Mouse (Mus musculus) hindbrain, embryonic 15.5 days (tissue): Measurements from ENCODE around the gene Stab1. TPM values are rescaled to one million over a fixed set of nuclear protein-coding genes. Genes with fewer than 3 reads are reported as not detected.

Experiments
- ATAC-seq: fragments of 200-750 bp; cut with Nextera tagmentation; 2 replicates; pipeline ENCODE4 v1.8.0; 2017; ENCODE audit warnings: low read depth, moderate number of reproducible peaks, moderate TSS enrichment; ENCODE audit not compliant: low FRiP score
- H3K27ac ChIP-seq: fragments of 300-500 bp; sonication (generic); replicated peaks from 2 replicates; pipeline ENCODE4 v1.5.1; 2015; ENCODE audit warnings: mild to moderate bottlenecking, inconsistent platforms
- H3K27me3 ChIP-seq: fragments of 300-500 bp; sonication (generic); 2 replicates; pipeline ENCODE4 v1.6.1; 2015; ENCODE audit warnings: control low read depth, inconsistent platforms
- H3K36me3 ChIP-seq: fragments of 300-500 bp; sonication (generic); 2 replicates; pipeline ENCODE4 v1.6.1; 2015; ENCODE audit warnings: control low read depth, inconsistent platforms
- H3K4me1 ChIP-seq: fragments of 300-500 bp; sonication (generic); replicated peaks from 2 replicates; pipeline ENCODE4 v1.6.1; 2015; ENCODE audit warnings: control low read depth, inconsistent platforms
- H3K4me2 ChIP-seq: fragments of 300-500 bp; sonication (generic); 2 replicates; pipeline ENCODE4 v1.6.1; 2015; ENCODE audit warnings: moderate library complexity, mild to moderate bottlenecking, inconsistent platforms
- H3K4me3 ChIP-seq: fragments of 300-500 bp; sonication (generic); 2 replicates; pipeline ENCODE4 v1.5.1; 2015; ENCODE audit warnings: mild to moderate bottlenecking, inconsistent platforms
- H3K9ac ChIP-seq: fragments of 300-500 bp; sonication (generic); 2 replicates; pipeline ENCODE4 v1.6.1; 2015; ENCODE audit warnings: inconsistent platforms
- H3K9me3 ChIP-seq: fragments of 300-500 bp; sonication (generic); 2 replicates; pipeline ENCODE4 v1.6.1; 2016; ENCODE audit warnings: control low read depth, inconsistent platforms
- WGBS: fragments of 180-500 bp; shearing (Covaris S2); methylation state at CpG from one replicate; pipeline ENCODE4 v1.1.7; 2015; 5-methylcytosine and 5-hydroxymethylcytosine counted together
- polyA plus RNA-seq: library from polyadenylated mRNA; unstranded; fragments of >200 nt; fragmentation: Nextera tagmentation; extraction: Ambion mirVana; gene quantifications from 2 replicates; pipeline ENCODE4 v1.2.1, GENCODE M21; 2015

Gene Stab1
- polyA plus RNA-seq = 20.9 and 22.4 TPM in 2 replicates

DNA sequence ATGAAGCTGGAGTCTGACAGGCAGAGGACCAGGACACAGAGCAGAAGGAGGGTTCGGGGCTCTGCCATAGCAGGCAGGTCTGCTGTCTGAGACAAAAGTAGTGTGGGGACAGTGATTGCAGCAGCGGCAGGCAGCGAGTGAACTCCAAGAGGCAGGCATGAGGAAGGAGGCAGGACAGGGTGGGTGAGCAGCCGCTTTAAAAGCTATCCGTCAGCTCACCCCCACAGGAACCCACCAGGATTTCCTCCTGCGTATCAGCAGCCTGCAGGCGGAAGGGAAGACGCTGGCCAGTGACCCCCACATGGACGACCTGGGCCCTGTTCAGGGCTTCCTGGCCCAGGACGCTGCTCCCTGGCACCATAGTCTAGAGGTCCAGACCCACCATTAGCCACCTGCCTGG, at the start of gene Stab1:
Gene Stab1, minus strand, starts transcription at position 217 of the 400 bp plus-strand sequence.
- 60% methylated on average over 10 of the region's 10 CpGs for WGBS
- H3K27ac ChIP-seq = 0 out of 2 replicates have a peak within 1 kb of the TSS, but pooled peaks have one; percentile 17
- no peak within 1 kb of the TSS for H3K9ac ChIP-seq
- peak within 1 kb of the TSS; percentile 27 for H3K4me2 ChIP-seq
- H3K27me3 ChIP-seq = no peaks in the 10 kb centered on the region
- no peak for ATAC-seq
- H3K4me3 ChIP-seq = peak within 1 kb of the TSS; percentile 15; the same call in 1 of the 2 replicates
- peaks cover 18% of the 10 kb centered on the region for H3K4me1 ChIP-seq
- H3K9me3 ChIP-seq = no peaks in the 10 kb centered on the region
- peaks cover 32% of the 10 kb centered on the region for H3K36me3 ChIP-seq

DNA sequence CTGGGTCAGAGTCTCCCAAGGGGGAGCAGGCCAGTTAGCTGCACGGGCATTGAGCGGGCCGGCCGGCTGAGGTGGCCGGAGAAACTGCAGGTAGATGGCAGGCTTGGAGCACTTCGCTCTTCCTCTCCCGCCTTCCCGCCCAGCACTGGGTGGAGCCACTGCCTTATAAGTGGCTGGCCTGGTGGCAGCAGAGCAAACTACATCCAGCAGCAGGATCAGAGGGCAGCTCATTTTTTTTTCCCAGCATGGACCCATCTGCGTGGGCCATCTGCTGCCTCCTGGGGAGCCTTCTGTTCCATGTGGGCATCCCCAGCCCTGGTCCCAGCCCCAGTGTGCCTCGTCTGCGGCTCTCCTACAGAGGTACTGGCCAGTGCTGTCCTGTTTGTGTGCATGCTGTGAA, 49.2 kb upstream of the Stab1 start, which contains the start of gene Sema3g:
Gene Sema3g, plus strand, starts transcription at position 195 of the 400 bp plus-strand sequence.
- Histone ChIP-seq H3K9ac (no peak within 1 kb of the TSS), H3K27ac (no peak within 1 kb of the TSS; the same call in 1 of the 2 replicates), H3K4me2 (peak within 1 kb of the TSS; percentile 25), H3K4me1 (peaks cover 13% of the 10 kb centered on the region), H3K9me3 (no peaks in the 10 kb centered on the region), H3K36me3 (no peaks in the 10 kb centered on the region), H3K4me3 (no peak within 1 kb of the TSS), H3K27me3 (no peaks in the 10 kb centered on the region)
- WGBS = 13% methylated on average over 11 of the region's 11 CpGs
- ATAC-seq = no peak; the same call in 1 of the 2 replicates

DNA sequence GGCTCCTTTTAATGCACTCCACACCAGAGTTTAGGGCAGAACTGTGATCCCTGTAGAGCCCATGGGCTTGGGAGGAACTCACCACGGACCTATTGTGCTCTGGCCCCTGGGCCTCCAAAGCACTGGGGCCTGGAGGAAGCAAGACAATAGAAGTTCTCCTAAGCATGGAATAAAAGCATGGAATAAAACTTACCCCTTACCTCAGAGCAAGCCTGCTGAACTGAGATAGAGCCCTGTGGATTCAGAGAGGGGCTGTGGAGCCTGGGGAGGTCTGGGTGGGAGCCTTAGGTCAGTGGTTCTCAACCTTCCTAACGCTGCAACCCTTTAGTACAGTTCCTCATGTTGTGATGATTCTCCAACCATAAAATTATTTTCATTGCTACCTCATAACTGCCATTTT, 48.4 kb upstream of the Stab1 start, which contains the start of gene Nisch:
Gene Nisch, minus strand, starts transcription at position 101 of the 400 bp plus-strand sequence.
- Histone ChIP-seq H3K27ac (no peak within 1 kb of the TSS; the same call in 1 of the 2 replicates), H3K27me3 (no peaks in the 10 kb centered on the region), H3K9ac (no peak within 1 kb of the TSS), H3K4me1 (peaks cover 13% of the 10 kb centered on the region), H3K4me3 (no peak within 1 kb of the TSS), H3K4me2 (peak within 1 kb of the TSS; percentile 25), H3K36me3 (no peaks in the 10 kb centered on the region), H3K9me3 (no peaks in the 10 kb centered on the region)
- ATAC-seq = no peak
- 67% methylated on average over 2 of the region's 2 CpGs for WGBS

DNA sequence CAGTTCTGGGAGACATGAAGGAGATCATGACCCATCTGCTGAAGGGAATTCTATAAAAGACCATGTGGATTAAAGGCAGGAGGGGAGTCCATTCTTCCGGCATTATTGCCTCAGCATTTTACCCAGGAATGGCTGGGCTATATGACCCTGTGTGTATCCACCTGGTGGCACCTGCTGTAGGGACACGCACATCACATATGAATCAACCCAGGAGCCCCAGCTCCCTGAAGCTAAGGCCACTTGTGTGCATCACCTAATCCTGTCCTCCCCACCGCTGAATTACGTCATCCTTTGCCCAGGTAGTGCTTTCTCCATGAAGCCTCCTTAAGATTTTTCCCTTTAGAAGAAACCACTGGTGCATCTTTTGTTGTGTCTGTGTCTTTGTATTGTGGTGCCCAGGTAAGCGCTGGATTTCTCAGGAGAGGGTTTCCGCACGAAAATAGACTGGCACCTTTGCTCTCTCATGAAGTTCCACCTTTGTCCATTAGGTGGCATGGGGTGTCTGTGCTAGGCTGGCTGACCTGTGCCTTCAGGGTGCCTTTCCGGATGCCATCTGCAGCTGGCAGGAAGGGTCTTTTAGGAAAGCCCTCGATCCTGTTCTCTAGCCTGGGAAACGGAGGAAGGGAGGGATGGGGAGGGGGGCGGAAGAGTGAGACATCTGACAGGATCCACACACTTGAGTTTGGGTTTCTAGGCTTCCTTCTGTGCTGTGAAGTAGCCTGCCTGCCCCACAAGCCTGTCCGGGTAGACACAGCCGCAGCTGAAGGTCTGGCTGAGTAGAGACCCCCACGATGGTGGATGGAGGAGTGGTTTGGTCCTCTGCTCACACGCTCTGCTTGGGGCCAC, 46.9 kb upstream of the Stab1 start:
- Histone ChIP-seq H3K9me3 (no peaks in the 10 kb centered on the region), H3K4me1 (peaks cover 13% of the 10 kb centered on the region), H3K36me3 (no peaks in the 10 kb centered on the region), H3K27me3 (no peaks in the 10 kb centered on the region), H3K4me3 (no peak overlapping the region), H3K4me2 (peak overlapping the region; percentile 15; the same call in 1 of the 2 replicates), H3K9ac (no peak overlapping the region; the same call in 1 of the 2 replicates), H3K27ac (no peak overlapping the region)
- 34% methylated on average over 15 of the region's 15 CpGs for WGBS
- ATAC-seq = peak; percentile 77

DNA sequence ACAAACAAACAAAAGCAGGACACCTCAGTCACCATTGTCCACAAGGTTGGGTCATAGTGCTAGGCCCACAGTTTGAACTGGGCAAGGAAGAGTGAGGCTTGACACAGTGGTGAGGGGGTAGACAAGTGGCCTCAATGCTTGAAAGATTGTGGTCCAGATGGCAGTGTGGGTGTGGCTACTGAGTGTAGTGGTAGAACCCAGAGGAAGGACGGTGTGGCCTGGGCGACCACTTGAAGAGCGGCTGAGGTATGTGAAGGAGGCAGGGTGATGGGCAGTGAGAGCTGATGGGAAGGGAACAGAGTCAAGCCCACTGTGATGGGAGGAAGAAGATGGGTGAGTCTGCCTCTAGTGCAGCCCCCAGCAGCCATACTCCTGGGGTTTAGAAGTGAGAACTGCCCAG, 46.2 kb upstream of the Stab1 start:
- Histone ChIP-seq H3K9me3 (no peaks in the 10 kb centered on the region), H3K4me1 (peaks cover 13% of the 10 kb centered on the region), H3K4me3 (no peak overlapping the region), H3K4me2 (no peak overlapping the region), H3K9ac (no peak overlapping the region), H3K36me3 (no peaks in the 10 kb centered on the region), H3K27ac (no peak overlapping the region), H3K27me3 (no peaks in the 10 kb centered on the region)
- no peak for ATAC-seq
- WGBS = 89% methylated on average over 3 of the region's 3 CpGs

DNA sequence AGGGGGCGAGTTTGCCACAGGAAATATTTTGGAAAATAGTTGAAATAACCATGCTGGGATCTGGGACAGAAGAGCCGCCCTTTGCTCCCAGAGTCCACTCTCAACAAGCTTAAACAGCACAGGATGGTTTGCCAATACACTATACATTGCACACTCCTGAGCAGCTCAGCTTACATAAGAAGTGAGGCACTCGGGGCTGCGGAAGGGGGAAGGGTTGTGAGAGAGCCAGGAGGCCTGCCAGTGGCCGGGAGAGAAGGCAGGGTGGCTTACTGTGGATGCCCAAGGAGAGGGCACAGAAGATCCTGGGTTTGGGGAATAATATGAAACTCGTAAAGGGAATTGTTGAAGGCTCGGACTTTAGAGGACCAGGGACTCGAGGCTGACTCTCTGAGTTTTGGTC, 45.4 kb upstream of the Stab1 start:
- H3K9ac ChIP-seq = no peak overlapping the region
- no peak overlapping the region for H3K27ac ChIP-seq
- peaks cover 13% of the 10 kb centered on the region for H3K4me1 ChIP-seq
- no peak for ATAC-seq
- 69% methylated on average over 8 of the region's 8 CpGs for WGBS
- H3K36me3 ChIP-seq = no peaks in the 10 kb centered on the region
- no peak overlapping the region for H3K4me2 ChIP-seq
- no peak overlapping the region for H3K4me3 ChIP-seq
- no peaks in the 10 kb centered on the region for H3K27me3 ChIP-seq
- no peaks in the 10 kb centered on the region for H3K9me3 ChIP-seq

DNA sequence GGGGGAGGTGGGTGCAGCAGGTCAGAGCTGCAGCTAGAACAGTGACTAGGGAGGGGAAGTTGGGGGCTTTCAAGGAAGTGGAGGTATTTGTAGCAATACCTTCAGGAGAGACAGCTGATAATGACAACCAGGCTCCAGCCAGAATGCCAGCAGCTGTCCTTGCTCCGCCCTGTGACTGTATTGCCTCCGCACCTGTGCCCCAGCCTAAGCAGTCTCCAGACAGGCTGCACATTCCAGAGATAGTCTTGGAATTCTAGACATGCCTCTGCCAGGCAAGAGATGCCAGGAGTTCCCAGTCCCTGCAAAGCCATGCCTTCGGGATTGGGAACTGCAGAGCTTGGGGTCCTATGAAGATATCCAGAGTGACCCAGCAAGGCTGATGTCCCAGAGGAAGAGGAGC, 44.1 kb upstream of the Stab1 start:
- ATAC-seq = no peak
- Histone ChIP-seq H3K4me1 (peaks cover 10% of the 10 kb centered on the region), H3K9ac (no peak overlapping the region), H3K4me2 (no peak overlapping the region), H3K36me3 (no peaks in the 10 kb centered on the region), H3K9me3 (no peaks in the 10 kb centered on the region), H3K27me3 (no peaks in the 10 kb centered on the region), H3K27ac (no peak overlapping the region), H3K4me3 (no peak overlapping the region)
- WGBS = 94% methylated on average over 3 of the region's 3 CpGs

DNA sequence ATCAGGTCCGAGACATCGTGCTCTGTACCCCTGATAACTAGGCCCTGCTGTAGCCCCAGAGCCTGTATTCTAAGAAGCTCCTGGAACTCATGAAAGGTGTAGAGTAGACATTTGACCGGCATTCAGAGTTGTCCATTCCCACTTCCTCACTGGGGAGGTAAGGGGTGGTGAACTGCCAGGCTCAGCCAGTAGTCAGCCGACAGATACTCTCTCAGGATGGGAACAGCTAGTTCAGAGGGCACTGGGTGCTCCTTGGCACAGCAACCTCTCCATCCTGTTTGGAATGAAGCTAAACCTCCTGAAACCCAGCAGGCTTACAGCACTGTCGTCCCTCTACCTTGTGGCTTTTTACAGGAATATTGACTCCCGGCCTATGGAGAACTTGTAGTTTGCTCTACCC, 43.4 kb upstream of the Stab1 start:
- Histone ChIP-seq H3K4me2 (no peak overlapping the region), H3K9me3 (no peaks in the 10 kb centered on the region), H3K27ac (no peak overlapping the region), H3K9ac (no peak overlapping the region), H3K4me3 (no peak overlapping the region), H3K36me3 (no peaks in the 10 kb centered on the region), H3K4me1 (peaks cover 14% of the 10 kb centered on the region), H3K27me3 (no peaks in the 10 kb centered on the region)
- ATAC-seq = no peak
- 89% methylated on average over 6 of the region's 6 CpGs for WGBS

DNA sequence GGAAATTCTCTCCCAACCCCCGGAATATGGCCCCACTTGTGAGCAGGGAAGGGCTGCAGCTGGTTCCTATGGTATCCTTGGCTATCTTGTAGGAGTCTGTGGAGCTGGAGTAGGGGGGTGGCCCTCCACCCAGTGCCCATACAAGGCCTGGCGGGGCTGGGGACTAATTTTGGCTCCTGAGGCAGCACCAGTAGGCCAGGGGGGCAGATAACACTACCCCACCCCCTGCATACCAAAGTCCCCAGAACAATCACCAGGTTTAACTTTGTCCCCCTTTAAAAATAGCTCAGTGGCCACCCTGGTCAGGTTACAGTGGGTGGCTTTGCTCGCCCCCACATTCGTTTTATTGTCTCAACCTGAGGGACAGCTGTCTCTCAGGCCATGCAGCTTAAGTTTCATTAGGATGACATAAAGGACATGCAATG, 40.7 kb upstream of the Stab1 start:
- no peak for ATAC-seq
- no peak overlapping the region for H3K27ac ChIP-seq
- no peak overlapping the region for H3K4me2 ChIP-seq
- peaks cover 22% of the 10 kb centered on the region for H3K4me1 ChIP-seq
- no peak overlapping the region for H3K9ac ChIP-seq
- 87% methylated on average over 4 of the region's 4 CpGs for WGBS
- H3K27me3 ChIP-seq = no peaks in the 10 kb centered on the region
- H3K4me3 ChIP-seq = no peak overlapping the region
- 0 out of 2 replicates have a peak, but pooled peaks cover under 1% of the 10 kb centered on the region for H3K36me3 ChIP-seq
- no peaks in the 10 kb centered on the region for H3K9me3 ChIP-seq

DNA sequence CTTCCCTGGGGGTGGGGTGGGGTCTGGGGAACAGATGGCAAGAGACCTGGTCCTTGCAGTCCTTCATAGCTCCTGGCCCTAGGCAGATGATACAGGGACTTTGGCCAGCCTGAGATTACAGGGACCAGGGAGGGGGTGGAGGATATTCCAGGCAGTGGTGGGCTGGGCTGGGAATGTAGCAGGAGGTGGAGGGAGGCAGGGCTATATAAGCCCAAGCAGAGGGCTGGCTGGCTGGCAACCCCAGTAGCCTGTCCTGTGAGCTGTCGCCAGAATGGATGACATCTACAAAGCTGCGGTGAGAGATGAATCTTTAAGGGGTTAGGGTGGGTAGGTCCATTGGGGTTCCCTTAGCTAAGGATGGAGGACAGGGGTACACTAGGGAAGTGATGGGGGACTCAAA, 39.6 kb upstream of the Stab1 start, which contains the start of gene Tnnc1:
Gene Tnnc1, plus strand, starts transcription at position 229 of the 400 bp plus-strand sequence.
- H3K4me3 ChIP-seq = peak within 1 kb of the TSS; percentile 88
- H3K9ac ChIP-seq = peak within 1 kb of the TSS; percentile 95; the same call in 1 of the 2 replicates
- H3K9me3 ChIP-seq = no peaks in the 10 kb centered on the region
- ATAC-seq = no peak
- H3K27ac ChIP-seq = peak within 1 kb of the TSS; percentile 95
- peaks cover 22% of the 10 kb centered on the region for H3K4me1 ChIP-seq
- H3K36me3 ChIP-seq = peaks cover 10% of the 10 kb centered on the region
- WGBS = 93% methylated on average over 2 of the region's 2 CpGs
- H3K27me3 ChIP-seq = no peaks in the 10 kb centered on the region
- H3K4me2 ChIP-seq = peak within 1 kb of the TSS; percentile 88

DNA sequence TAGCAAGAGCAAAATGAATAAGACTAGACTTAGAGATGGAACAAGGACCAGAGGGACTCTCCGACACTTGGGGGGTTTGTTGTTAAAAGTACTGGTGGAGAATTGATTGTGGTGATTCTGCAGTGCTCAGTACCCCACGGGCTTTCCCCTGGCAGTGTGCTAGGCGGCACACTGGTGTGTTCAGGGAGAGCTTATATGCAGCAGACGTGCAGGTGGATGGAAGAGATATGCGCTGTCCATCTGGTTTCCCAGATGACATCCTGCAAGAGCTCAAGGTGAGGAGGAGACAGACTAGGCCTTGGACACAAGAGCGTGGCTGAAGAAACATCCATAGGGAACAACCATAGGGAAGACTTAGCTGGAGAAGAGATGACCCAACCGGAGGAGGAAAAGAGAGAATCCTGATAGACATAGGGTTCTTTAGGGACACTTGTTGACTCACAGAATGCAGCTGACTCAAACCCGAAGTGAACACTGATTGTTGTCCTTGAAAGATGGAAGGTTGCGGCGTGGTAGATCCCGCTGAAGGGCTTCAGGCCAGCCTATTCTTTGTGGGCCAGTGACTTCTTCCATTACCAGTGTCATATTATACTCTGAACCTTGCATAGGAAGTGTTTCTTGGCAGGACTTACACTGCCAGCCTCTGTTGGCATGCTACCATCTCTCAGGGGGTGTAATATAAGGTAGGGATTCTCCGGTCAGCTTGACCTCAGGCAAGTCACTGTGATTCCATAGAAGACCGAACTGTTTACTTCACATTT, 38.8 kb upstream of the Stab1 start:
- H3K9me3 ChIP-seq = no peaks in the 10 kb centered on the region
- peak overlapping the region; percentile 88 for H3K4me2 ChIP-seq
- H3K27me3 ChIP-seq = no peaks in the 10 kb centered on the region
- H3K36me3 ChIP-seq = peaks cover 19% of the 10 kb centered on the region
- ATAC-seq = peak; percentile 25
- peak overlapping the region; percentile 88 for H3K4me3 ChIP-seq
- WGBS = 78% methylated on average over 13 of the region's 13 CpGs
- H3K4me1 ChIP-seq = peaks cover 22% of the 10 kb centered on the region
- peak overlapping the region; percentile 95 for H3K9ac ChIP-seq
- H3K27ac ChIP-seq = peak overlapping the region; percentile 95
